Mouse (Mus musculus): ENCODE results near the gene Arfip2.

Arfip2 gene

DNA sequence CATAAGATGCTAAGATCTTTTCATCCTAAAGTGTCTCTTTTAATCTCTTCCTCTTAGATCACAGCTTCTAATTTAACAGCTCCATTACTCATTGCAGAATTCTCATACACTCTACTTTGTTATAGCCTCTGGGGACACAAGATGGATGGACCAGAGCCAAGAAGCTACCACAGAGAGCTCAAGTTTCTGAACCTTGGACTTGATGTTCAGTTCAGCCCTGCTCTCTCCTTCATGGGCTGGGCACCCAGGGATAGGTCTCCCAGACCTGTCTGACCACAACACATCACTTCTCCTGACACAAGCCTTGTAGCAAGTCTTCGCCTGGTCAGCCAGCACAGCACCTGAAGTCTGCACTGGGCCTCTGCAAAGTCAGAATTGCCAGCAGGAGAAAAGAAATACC, 25.8 kb downstream of the Arfip2 start:
- no peak for DNase-seq (ENCODE audit: low read depth)

DNA sequence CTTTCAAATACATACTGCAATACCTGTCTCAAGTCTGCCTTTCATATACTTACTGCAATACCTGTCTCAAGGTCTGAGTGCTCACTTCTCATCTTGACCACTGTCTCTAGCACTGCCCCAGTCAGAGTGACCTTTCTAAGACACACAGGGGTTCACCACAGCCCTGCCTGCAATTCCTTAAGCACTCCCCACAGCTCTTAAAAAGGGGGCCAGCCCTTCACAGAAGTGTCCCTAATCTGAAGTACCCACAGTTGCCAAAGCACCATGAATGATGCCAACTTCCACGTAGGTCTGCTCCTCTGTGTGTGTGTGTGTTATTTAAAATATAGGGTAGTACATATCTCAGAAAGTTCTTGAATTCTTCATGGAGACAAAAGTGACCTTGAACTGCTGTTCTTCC, 28.4 kb downstream of the Arfip2 start:
- DNase-seq (ENCODE audit: low read depth) = no peak

GRCm38 (mm10) chr7:105608467-105608866, 31.7 kb downstream of the Arfip2 start:
- no peak for DNase-seq (ENCODE audit: low read depth)

DNA sequence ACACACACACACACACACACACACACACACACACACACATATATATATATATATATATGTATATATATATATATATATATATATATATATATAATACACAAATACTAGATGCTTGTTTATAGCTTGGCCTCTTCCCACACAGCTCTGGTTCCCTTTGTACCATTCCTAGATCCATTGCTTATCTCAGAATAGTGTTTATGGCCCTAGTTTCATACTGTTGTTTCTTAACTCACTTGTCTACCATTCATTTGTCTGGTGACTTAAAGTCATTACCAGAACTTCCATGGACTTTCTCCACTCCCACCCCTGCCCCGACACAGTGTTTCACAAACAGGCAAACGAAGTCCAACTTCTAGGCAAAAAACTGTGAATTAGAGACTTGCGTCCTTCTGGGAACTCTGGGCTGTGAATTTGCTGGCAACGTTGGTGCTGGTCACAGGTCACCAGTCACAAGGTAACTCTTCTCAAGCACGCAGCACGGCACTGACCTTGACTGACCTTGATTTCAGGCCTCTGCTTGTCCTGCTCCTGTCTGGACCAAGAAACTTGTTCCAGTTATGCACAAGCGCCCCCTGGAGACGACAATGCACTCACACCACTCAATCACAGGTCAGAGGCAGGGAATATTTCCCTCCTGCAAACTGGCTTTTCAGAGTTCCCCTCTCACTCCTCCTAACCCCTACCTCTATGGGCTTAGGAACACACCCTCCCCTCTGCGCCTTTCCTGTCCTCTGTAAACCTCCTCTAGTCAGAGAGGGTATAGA, 37.2 kb downstream of the Arfip2 start:
- DNase-seq (ENCODE audit: low read depth) = peak; percentile 23

DNA sequence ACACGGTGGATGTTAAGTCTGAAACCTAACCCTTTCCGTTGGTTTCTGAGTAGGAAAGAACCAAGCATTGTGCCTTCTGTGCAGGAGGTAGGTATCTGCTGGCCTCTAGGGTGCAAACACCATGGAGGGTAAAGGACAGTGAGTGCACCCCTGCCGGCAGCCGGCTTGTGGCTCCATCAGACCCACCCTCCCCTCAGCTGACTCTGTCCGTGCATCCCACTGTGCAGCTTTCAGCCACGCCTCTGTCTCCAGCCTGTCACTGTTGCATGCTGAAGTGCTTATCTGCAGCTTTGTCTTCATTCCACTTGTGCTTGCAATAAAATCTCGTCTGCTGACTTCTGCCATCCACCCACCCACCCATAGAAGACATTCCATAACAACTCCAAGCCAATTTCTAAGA, 50.1 kb downstream of the Arfip2 start:
- DNase-seq (ENCODE audit: low read depth) = no peak

- DNase-seq (ENCODE audit: low read depth) = no peak
Measured at GRCm38 (mm10) chr7:105588325-105588912, 51.8 kb downstream of the Arfip2 start.
